Mouse (Mus musculus) kidney, embryonic 16.5 days (tissue): ENCODE results near the gene Bbs2. TPM values are rescaled to one million over a fixed set of nuclear protein-coding genes. Genes with fewer than 3 reads are reported as not detected.
A peak's percentile ranks its signal among the peaks of the same experiment; 100 is the strongest.

Experiments
- ATAC-seq: fragments of 200-750 bp; cut with Nextera tagmentation; 2 replicates; pipeline ENCODE4 v1.8.0; 2017; ENCODE audit warnings: moderate TSS enrichment; ENCODE audit not compliant: low FRiP score, low TSS enrichment
- H3K27ac ChIP-seq: fragments of 300-500 bp; sonication (generic); 2 replicates; pipeline ENCODE4 v1.5.1; 2014; ENCODE audit warnings: low read length
- H3K27me3 ChIP-seq: fragments of 300-500 bp; sonication (generic); 2 replicates; pipeline ENCODE4 v1.6.1; 2014; ENCODE audit warnings: low read length, control low read depth, mixed read lengths; ENCODE audit not compliant: insufficient read depth
- H3K36me3 ChIP-seq: fragments of 300-500 bp; sonication (generic); 2 replicates; pipeline ENCODE4 v1.6.1; 2014; ENCODE audit warnings: low read length, control low read depth, mixed read lengths; ENCODE audit not compliant: insufficient read depth
- H3K4me1 ChIP-seq: fragments of 300-500 bp; sonication (generic); 2 replicates; pipeline ENCODE4 v1.6.1; 2014; ENCODE audit warnings: low read length, control low read depth, mixed read lengths; ENCODE audit not compliant: insufficient read depth
- H3K4me2 ChIP-seq: fragments of 300-500 bp; sonication (generic); replicated peaks from 2 replicates; pipeline ENCODE4 v1.6.1; 2014; ENCODE audit warnings: low read depth, low read length
- H3K4me3 ChIP-seq: fragments of 300-500 bp; sonication (generic); 2 replicates; pipeline ENCODE4 v1.5.1; 2014; ENCODE audit warnings: mild to moderate bottlenecking, low read length
- H3K9ac ChIP-seq: fragments of 300-500 bp; sonication (generic); replicated peaks from 2 replicates; pipeline ENCODE4 v1.6.1; 2014; ENCODE audit warnings: low read length
- H3K9me3 ChIP-seq: fragments of 300-500 bp; sonication (generic); 2 replicates; pipeline ENCODE4 v1.6.1; 2016; ENCODE audit warnings: low read length, control low read depth
- whole genome bisulfite sequencing: fragments of 180-500 bp; shearing (Covaris S2); extraction: QIAGEN DNeasy Blood & Tissue Kit; methylation state at CpG from one replicate; pipeline ENCODE4 v1.1.7; 2014; 5-methylcytosine and 5-hydroxymethylcytosine counted together
- polyA plus RNA-seq: library from polyadenylated mRNA; unstranded; fragments of >200 nt; fragmentation: Nextera tagmentation; extraction: Ambion mirVana; gene quantifications from 2 replicates; pipeline ENCODE4 v1.2.1, GENCODE M21; 2015

Gene Bbs2
- polyA plus RNA-seq, 1 experiment from 2014 or later: 13.5 TPM

- H3K27me3 ChIP-seq: no peaks in the 10 kb centered on the region
- WGBS: 79% methylated on average over 6 of the region's 6 CpGs
- no peak overlapping the region for H3K4me3 ChIP-seq
- H3K9me3 ChIP-seq: no peaks in the 10 kb centered on the region
- H3K36me3 ChIP-seq: no peaks in the 10 kb centered on the region
- no peak for ATAC-seq
- no peaks in the 10 kb centered on the region for H3K4me1 ChIP-seq
- no peak overlapping the region for H3K9ac ChIP-seq
- H3K4me2 ChIP-seq: no peak overlapping the region
- H3K27ac ChIP-seq: no peak overlapping the region
Observed at GRCm38 (mm10) chr8:94109396-94109795, 10.7 kb upstream of the Bbs2 start.

- no peak overlapping the region for H3K4me2 ChIP-seq
- no peaks in the 10 kb centered on the region for H3K27me3 ChIP-seq
- H3K9me3 ChIP-seq: no peaks in the 10 kb centered on the region
- no peak for ATAC-seq
- H3K36me3 ChIP-seq: no peaks in the 10 kb centered on the region
- 66% methylated on average over 3 of the region's 3 CpGs for WGBS
- H3K27ac ChIP-seq: no peak overlapping the region
- no peak overlapping the region for H3K9ac ChIP-seq
- H3K4me1 ChIP-seq: no peaks in the 10 kb centered on the region
- H3K4me3 ChIP-seq: no peak overlapping the region
Observed at GRCm38 (mm10) chr8:94107871-94108270, 9.1 kb upstream of the Bbs2 start.

- H3K27ac ChIP-seq: no peak overlapping the region
- H3K9me3 ChIP-seq: no peaks in the 10 kb centered on the region
- ATAC-seq: no peak
- H3K27me3 ChIP-seq: no peaks in the 10 kb centered on the region
- H3K4me3 ChIP-seq: no peak overlapping the region
- no peak overlapping the region for H3K4me2 ChIP-seq
- H3K36me3 ChIP-seq: no peaks in the 10 kb centered on the region
- H3K4me1 ChIP-seq: no peaks in the 10 kb centered on the region; the same call in 1 of the 2 replicates
- WGBS: 52% methylated on average over 5 of the region's 5 CpGs
- H3K9ac ChIP-seq: no peak overlapping the region
Observed at GRCm38 (mm10) chr8:94104146-94104545, 5.4 kb upstream of the Bbs2 start.

- Histone ChIP-seq H3K27me3 (no peaks in the 10 kb centered on the region), H3K4me3 (peak overlapping the region; percentile 75), H3K4me2 (peak overlapping the region; percentile 74), H3K4me1 (peaks cover 6% of the 10 kb centered on the region; the same call in 1 of the 2 replicates), H3K27ac (peak overlapping the region; percentile 98), H3K9ac (peak overlapping the region; percentile 86), H3K36me3 (no peaks in the 10 kb centered on the region), H3K9me3 (no peaks in the 10 kb centered on the region)
- no peak for ATAC-seq
- WGBS: 33% methylated on average over 4 of the region's 4 CpGs
Observed at GRCm38 (mm10) chr8:94098996-94099395, 268 bp upstream of the Bbs2 start.

GRCm38 (mm10) chr8:94094281-94094680 is 4.4 kb downstream of the Bbs2 start:
- no peaks in the 10 kb centered on the region for H3K9me3 ChIP-seq
- no peak overlapping the region for H3K4me2 ChIP-seq
- ATAC-seq: no peak
- H3K4me1 ChIP-seq: peaks cover 6% of the 10 kb centered on the region; the same call in 1 of the 2 replicates
- no peaks in the 10 kb centered on the region for H3K27me3 ChIP-seq
- no peak overlapping the region for H3K4me3 ChIP-seq
- WGBS: 84% methylated on average over 6 of the region's 6 CpGs
- no peak overlapping the region for H3K27ac ChIP-seq
- H3K9ac ChIP-seq: no peak overlapping the region
- no peaks in the 10 kb centered on the region for H3K36me3 ChIP-seq

- ATAC-seq: no peak
- Histone ChIP-seq H3K27me3 (no peaks in the 10 kb centered on the region), H3K27ac (no peak overlapping the region), H3K4me2 (no peak overlapping the region), H3K4me1 (0 out of 2 replicates have a peak, but pooled peaks cover 6% of the 10 kb centered on the region), H3K9me3 (no peaks in the 10 kb centered on the region), H3K9ac (no peak overlapping the region), H3K4me3 (no peak overlapping the region), H3K36me3 (no peaks in the 10 kb centered on the region)
- 84% methylated on average over 9 of the region's 9 CpGs for WGBS
Observed at GRCm38 (mm10) chr8:94092848-94093247, 5.9 kb downstream of the Bbs2 start.

- 72% methylated on average over 6 of the region's 6 CpGs for WGBS
- H3K4me2 ChIP-seq: no peak overlapping the region
- H3K36me3 ChIP-seq: peaks cover 8% of the 10 kb centered on the region; the same call in 1 of the 2 replicates
- H3K27ac ChIP-seq: no peak overlapping the region
- H3K9me3 ChIP-seq: no peaks in the 10 kb centered on the region
- no peak overlapping the region for H3K4me3 ChIP-seq
- no peaks in the 10 kb centered on the region for H3K4me1 ChIP-seq
- H3K27me3 ChIP-seq: no peaks in the 10 kb centered on the region
- no peak overlapping the region for H3K9ac ChIP-seq
- no peak for ATAC-seq
Observed at GRCm38 (mm10) chr8:94089715-94090114, 9.0 kb downstream of the Bbs2 start.

GRCm38 (mm10) chr8:94087964-94088363 is 10.8 kb downstream of the Bbs2 start:
- 84% methylated on average over 9 of the region's 9 CpGs for WGBS
- H3K4me3 ChIP-seq: no peak overlapping the region
- no peak for ATAC-seq
- H3K27me3 ChIP-seq: no peaks in the 10 kb centered on the region
- no peaks in the 10 kb centered on the region for H3K4me1 ChIP-seq
- H3K27ac ChIP-seq: no peak overlapping the region
- H3K9ac ChIP-seq: no peak overlapping the region
- H3K9me3 ChIP-seq: no peaks in the 10 kb centered on the region
- H3K36me3 ChIP-seq: peaks cover 8% of the 10 kb centered on the region; the same call in 1 of the 2 replicates
- H3K4me2 ChIP-seq: no peak overlapping the region

GRCm38 (mm10) chr8:94076461-94077192 is 22.1 kb downstream of the Bbs2 start:
- H3K27me3 ChIP-seq: no peaks in the 10 kb centered on the region
- no peaks in the 10 kb centered on the region for H3K9me3 ChIP-seq
- H3K4me2 ChIP-seq: no peak overlapping the region
- 0 out of 2 replicates have a peak, but pooled peaks cover 3% of the 10 kb centered on the region for H3K36me3 ChIP-seq
- H3K27ac ChIP-seq: no peak overlapping the region
- H3K4me3 ChIP-seq: no peak overlapping the region
- no peaks in the 10 kb centered on the region for H3K4me1 ChIP-seq
- ATAC-seq: no peak
- H3K9ac ChIP-seq: no peak overlapping the region
- WGBS: 88% methylated on average over 12 of the region's 12 CpGs

- H3K4me3 ChIP-seq: no peak overlapping the region
- H3K4me2 ChIP-seq: no peak overlapping the region
- H3K27ac ChIP-seq: no peak overlapping the region
- 0 out of 2 replicates have a peak, but pooled peaks cover 3% of the 10 kb centered on the region for H3K36me3 ChIP-seq
- H3K27me3 ChIP-seq: no peaks in the 10 kb centered on the region
- no peak for ATAC-seq
- H3K4me1 ChIP-seq: no peaks in the 10 kb centered on the region
- H3K9ac ChIP-seq: no peak overlapping the region
- 84% methylated on average over 7 of the region's 7 CpGs for WGBS
- no peaks in the 10 kb centered on the region for H3K9me3 ChIP-seq
Observed at GRCm38 (mm10) chr8:94068793-94069192, 29.9 kb downstream of the Bbs2 start.
